Mouse (Mus musculus) lung, adult 2 months (tissue): ENCODE data around the gene Cdipt. TPM values are rescaled to one million over a fixed set of nuclear protein-coding genes. Genes with fewer than 3 reads are reported as not detected.

Experiments
- DNase-seq: peaks from one replicate; pipeline ENCODE4 v3.0.0; 2022
- H3K4me1 ChIP-seq: fragments of 200-500 bp; 2 replicates; pipeline ENCODE4 v1.6.1; 2011; ENCODE audit warnings: low read length; ENCODE audit not compliant: control insufficient read depth, insufficient read depth
- H3K4me3 ChIP-seq: fragments of 200-500 bp; replicated peaks from 2 replicates; pipeline ENCODE3; 2011; ENCODE audit warnings: low read depth, mild to moderate bottlenecking, control low read depth, low read length; ENCODE audit errors: extremely low read depth
- CTCF ChIP-seq: fragments of 200-500 bp; IDR thresholded peaks from 2 replicates; pipeline ENCODE4 v1.5.1; 2011; ENCODE audit warnings: mild to moderate bottlenecking, low read length, control low read depth; ENCODE audit not compliant: insufficient read depth
- POLR2A ChIP-seq: fragments of 200-500 bp; IDR thresholded peaks from 2 replicates; pipeline ENCODE4 v1.6.1; 2011; ENCODE audit warnings: low read depth, mild to moderate bottlenecking, control low read depth, low read length, borderline replicate concordance; ENCODE audit errors: extremely low read depth
- WGBS: fragments of 180-500 bp; shearing (Covaris S2); methylation state at CpG from one replicate; pipeline ENCODE4 v1.1.7; 2018; 5-methylcytosine and 5-hydroxymethylcytosine counted together
- polyA plus RNA-seq: library from polyadenylated mRNA; depleted of rRNA; stranded (reverse); fragments of >200 nt; gene quantifications from 2 replicates; pipeline ENCODE4 v1.2.3, GENCODE M21; 2012

Cdipt gene
- polyA plus RNA-seq, 1 experiment = 332 TPM

DNA sequence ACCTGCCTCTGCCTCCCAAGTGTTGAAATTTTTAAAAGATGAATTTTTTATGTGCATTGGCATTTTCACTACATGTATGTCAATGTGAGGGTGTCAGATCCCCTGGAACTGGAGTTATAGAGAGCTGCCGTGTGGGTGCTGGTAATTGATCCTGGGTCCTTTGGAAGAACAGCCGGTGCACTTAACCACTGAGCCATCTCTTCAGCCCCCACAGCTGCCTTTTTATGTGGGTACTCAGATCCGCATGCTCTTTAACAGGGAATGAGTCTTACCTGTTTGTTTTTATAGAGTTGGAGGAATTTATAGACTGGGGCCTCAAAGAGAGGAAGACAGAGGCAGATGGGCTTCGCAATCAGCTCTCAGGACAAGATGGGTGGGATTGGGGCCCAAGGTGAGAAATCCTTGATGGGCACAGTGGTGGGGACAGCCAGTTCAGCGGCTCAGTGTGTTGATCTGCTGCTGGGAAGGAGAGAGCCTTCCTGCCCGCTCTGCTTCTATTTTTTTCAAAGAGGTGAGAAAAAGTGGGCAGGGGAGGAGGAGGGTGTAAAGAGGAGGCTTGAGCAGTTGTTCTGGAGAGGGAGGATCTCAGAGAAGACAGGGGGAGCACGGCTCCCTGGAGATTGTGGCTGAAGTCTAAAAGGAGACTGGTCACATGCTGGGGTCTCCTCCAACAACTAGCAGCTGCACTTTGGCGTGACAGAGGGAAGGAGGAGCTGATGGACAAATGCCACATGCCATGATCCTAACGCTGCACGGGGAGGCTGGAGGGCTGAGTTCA, 9.1 kb downstream of the Cdipt start:
- Histone ChIP-seq H3K4me3 (no peak overlapping the region), H3K4me1 (no peaks in the 10 kb centered on the region)
- TF ChIP-seq POLR2A (no peak), CTCF (no peak)
- no peak for DNase-seq
- 48% methylated on average over 10 of the region's 10 CpGs for WGBS

DNA sequence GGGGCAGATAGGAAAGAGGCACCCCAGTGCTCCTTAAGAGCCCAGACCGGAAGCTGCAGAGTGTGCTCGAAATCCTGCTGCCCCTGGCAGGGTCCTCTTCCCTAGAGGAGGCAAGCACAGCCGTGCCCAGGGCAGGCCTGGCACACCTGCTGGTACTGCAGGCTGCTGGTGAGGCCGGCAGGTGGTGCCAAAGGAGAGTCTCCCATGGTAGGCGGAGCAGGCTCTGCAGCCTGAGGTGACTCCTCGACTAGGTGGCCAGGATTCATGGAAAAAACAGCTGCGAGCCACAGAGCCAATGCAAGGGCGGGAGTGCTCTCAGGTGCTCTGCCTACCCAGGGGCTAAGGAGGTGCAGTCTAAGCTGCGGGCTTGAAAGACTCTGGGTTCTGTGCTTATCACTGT, 10.6 kb downstream of the Cdipt start:
- TF ChIP-seq CTCF (peak; percentile 53), POLR2A (no peak)
- DNase-seq = peak; percentile 41
- Histone ChIP-seq H3K4me3 (no peak overlapping the region), H3K4me1 (no peaks in the 10 kb centered on the region)
- 45% methylated on average over 9 of the region's 9 CpGs for WGBS

DNA sequence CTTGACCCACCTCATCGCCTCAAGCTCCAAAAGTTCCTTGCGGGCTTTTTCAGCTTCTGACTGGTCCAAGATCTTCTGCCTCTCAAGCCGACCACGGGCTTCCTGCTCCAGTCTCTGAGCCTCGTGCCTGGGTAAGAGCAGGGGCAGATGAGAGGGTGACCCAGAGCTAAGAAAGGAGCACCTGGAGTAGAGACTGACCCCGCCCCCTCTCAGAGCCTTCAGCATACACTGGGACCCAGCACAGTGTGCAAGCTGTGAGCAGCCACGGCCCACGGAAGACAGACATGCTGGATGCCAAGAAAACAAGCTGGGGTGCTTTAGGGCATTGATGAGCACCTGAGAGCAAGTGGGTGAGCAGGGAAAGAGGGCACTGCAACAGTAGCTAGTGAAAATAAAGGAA, 13.1 kb downstream of the Cdipt start:
- DNase-seq = no peak
- no peaks in the 10 kb centered on the region for H3K4me1 ChIP-seq
- TF ChIP-seq POLR2A (no peak), CTCF (no peak)
- 72% methylated on average over 8 of the region's 8 CpGs for WGBS
- H3K4me3 ChIP-seq = no peak overlapping the region

DNA sequence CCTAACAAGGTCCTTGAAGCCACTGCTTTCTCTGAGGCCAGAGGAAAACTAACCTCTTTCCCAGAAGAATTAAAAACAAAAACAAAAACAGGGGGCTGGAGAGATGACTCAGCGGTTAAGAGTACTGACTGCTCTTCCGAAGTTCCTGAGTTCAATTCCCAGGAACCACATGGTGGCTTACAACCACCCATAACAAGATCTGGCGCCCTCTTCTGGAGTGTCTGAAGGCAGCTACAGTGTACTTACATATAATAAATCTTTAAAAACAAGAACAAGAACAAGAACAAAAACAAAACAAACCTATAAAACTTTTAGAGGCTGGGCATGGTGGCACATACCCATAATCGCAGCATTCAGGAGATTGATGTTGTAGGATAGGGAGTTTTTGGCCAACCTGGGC, 20.7 kb downstream of the Cdipt start:
- 83% methylated on average over 4 of the region's 4 CpGs for WGBS
- H3K4me3 ChIP-seq = no peak overlapping the region
- H3K4me1 ChIP-seq = no peaks in the 10 kb centered on the region
- no peak for TF ChIP-seq POLR2A
- no peak for TF ChIP-seq CTCF
- DNase-seq = no peak

DNA sequence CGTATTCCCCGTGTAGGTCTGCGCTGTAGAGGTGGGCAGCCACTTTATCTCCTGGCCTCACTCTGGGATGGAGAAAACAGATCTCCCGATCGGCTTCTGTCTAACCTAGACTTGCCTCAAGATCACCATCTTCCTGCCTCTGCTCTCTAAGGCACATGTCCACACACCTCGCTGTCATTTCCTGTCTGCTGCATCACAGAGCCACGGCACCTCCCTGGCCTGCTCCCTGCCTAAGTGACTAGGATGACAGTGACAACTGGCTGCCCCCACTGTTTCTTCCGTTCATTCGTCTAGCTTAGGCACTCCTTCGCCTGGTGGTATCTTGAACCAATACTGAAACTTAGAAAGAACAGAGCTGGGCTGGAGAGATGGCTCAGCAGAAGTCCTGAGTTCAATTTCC, 23.9 kb downstream of the Cdipt start:
- H3K4me3 ChIP-seq = no peak overlapping the region
- TF ChIP-seq CTCF (no peak), POLR2A (no peak)
- no peaks in the 10 kb centered on the region for H3K4me1 ChIP-seq
- DNase-seq = no peak
- WGBS = 62% methylated on average over 10 of the region's 10 CpGs

DNA sequence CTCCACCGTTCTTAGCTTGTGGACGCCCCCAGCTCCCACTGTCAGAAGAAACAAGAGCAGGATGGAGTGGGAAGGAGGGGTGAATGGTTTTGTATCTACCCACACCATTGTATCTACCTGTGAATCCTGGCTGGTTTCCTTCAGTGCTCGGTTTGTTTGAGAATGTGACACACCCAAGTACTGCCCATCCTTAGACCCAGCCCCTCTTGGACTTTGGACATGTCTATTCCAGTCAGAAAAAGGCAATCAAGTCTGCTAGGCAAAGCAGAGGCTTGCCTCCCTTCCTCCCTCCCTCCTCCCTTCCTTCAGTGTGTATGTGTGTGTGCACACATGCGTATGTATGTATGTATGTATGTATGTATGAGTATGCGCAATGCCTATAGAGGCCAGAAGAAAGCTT, 27.9 kb downstream of the Cdipt start:
- no peak for DNase-seq
- WGBS = 78% methylated on average over 5 of the region's 5 CpGs
- TF ChIP-seq CTCF (no peak), POLR2A (no peak)
- Histone ChIP-seq H3K4me3 (no peak overlapping the region), H3K4me1 (peaks cover 6% of the 10 kb centered on the region)

DNA sequence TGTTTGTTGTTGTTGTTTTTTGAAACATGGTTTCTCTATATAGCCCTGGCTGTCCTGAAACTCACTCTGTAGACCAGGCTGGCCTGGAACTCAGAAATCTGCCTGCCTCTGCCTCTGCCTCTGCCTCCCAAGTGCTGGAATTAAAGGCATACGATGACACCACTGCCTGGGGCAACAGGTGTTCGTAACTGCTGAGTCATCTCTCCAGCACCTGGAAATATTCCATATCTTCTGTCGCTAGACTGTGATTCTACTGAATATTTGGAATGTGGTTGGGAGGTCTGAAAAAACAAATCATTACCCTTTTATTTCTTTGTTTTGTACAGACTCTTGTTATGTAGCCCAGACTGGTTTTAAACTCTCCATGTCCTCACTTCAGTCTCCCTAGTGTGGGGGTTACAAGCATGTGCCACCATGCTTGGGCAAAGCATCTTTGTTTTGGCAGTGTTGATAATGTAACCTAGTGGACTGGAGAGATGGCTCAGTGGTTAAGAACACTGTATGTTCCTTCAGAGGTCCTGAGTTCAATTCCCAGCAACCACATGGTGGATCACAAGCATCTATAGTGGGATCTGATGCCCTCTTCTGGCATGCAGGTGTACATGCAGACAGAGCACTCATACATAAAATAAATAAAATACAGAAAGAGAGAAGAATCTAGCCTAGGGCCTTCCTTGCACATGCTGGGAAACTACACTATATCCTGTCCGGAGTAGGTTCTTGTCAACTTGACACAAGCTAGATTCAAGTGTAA, 28.6 kb downstream of the Cdipt start:
- Histone ChIP-seq H3K4me3 (no peak overlapping the region), H3K4me1 (peaks cover 9% of the 10 kb centered on the region)
- DNase-seq = no peak
- TF ChIP-seq POLR2A (no peak), CTCF (no peak)
- WGBS = 79% methylated on average over 4 of the region's 4 CpGs

DNA sequence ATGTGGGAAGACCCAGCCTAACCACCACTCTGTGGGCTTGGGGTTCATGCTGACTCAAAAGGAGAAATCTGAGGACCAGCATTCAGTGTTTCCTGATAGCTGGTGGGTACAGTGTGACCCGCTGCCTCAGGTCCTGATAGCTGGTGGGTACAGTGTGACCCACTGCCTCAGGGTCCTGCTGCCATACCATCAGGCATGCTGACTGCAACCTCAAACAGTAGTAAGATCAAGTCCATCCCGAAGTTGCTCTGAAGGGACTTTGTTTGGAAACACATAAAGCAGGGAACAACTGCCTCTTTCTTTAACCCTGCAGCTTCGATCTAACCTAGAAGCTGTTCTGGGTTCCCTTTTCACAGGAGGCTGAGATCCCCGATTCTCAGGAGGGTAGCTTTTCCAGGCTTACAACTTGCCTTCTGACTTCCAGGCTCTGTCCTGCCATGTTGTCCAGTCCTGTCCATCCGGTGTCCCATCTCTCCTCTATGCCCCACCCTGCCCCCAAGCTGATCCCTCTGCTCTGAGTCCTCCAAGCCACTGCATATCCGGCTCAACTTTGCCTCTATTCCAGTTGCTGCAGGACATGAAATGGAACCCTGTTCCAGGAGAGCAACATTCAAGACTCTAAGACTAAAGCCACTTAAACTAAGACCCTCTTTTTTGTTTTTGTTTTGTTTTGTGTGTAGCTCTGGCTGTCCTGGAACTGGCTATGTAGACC, 31.8 kb downstream of the Cdipt start:
- Histone ChIP-seq H3K4me1 (peaks cover 9% of the 10 kb centered on the region), H3K4me3 (no peak overlapping the region)
- no peak for DNase-seq
- TF ChIP-seq CTCF = no peak
- no peak for TF ChIP-seq POLR2A
- 77% methylated on average over 6 of the region's 6 CpGs for whole genome bisulfite sequencing

DNA sequence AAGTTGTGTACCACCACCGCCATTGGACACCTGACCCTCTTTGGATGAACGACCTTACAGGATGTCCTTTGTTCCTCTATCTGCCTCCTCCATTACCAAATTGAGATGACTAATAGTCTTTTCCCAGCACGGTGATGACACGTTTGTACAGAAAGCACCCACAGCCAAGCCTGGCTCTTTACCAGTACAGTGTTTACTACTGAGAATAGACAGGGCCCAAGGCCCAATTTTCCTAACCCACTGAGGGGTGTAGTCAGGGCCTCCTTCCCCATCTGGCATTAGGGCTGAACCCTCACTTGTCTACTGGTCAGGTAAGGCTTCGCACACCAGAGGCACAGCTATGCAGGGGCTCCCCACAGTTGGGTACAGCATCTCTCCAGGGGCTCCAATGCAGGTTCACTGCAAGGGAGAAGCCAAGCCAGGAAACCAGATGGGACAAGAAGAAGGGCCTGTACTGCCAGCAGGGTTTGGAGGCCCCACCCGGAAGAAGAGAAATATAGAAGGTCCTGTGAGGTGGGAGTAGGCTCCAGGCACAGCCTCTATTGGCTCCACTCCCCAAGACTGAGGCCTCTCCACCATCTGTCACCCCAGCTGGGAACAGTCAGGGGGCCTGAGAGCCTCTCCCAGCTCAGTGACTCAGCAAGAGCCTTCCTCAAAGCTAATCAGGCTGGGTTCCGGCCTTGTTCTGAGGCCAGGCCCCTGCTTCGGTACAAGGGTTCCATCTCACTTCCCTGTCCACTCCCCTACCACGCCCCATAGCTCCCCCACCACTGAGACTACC, 32.7 kb downstream of the Cdipt start:
- TF ChIP-seq POLR2A (peak; percentile 29; the same call in 1 of the 2 replicates), CTCF (no peak)
- DNase-seq = peak; percentile 50
- H3K4me1 ChIP-seq = peaks cover 14% of the 10 kb centered on the region
- H3K4me3 ChIP-seq = no peak overlapping the region
- WGBS = 37% methylated on average over 9 of the region's 9 CpGs
